Mouse (Mus musculus) CD4-positive, CD25-positive, alpha-beta regulatory T cell, adult 4 months (primary cell): ENCODE data around the gene Grtp1. TPM values are rescaled to one million over a fixed set of nuclear protein-coding genes. Genes with fewer than 3 reads are reported as not detected.

Experiments
- ATAC-seq: one replicate; pipeline ENCODE4 v1.8.0; 2017
- polyA plus RNA-seq, 2 experiments: library from polyadenylated mRNA; unstranded; fragments of 100-300 nt; shearing (Covaris generic); gene quantifications; one replicate each; pipeline ENCODE4 v1.2.1; 2017

The Grtp1 gene
- polyA plus RNA-seq, 2 experiments from 2014 or later = 2.8 to 3.2 TPM

DNA sequence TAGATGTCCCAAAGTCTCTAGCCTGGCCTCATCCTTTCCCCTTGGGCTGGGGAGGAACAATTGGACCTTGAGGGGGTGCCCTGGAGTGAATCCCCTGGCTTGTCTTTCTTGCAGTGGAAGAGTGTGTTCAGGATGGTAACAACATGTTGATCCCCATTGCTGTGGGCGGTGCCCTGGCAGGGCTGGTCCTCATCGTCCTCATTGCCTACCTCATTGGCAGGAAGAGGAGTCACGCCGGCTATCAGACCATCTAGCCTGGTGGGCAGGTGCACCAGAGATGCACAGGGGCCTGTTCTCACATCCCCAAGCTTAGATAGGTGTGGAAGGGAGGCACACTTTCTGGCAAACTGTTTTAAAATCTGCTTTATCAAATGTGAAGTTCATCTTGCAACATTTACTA is 26.1 kb downstream of the Grtp1 start:
- ATAC-seq = no peak

DNA sequence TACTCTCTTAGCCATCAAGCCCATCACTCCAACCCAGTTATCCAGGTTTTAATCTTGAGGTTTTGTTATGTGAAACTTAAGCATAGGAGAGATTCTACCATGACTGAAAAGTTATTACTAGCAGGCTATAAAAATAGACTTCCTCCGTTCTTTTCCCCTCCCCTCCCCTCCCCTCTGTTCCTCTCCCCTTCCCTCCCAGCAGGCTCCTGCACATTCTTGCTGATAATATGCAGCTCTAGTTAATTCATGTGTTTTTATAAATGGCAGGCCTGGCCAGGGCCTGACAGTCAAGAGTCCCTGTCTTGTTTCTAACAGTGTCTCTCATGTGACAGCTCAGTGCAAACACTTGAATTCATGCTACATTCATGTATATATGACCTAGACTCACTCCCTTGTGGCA is 29.9 kb downstream of the Grtp1 start:
- no peak for ATAC-seq

DNA sequence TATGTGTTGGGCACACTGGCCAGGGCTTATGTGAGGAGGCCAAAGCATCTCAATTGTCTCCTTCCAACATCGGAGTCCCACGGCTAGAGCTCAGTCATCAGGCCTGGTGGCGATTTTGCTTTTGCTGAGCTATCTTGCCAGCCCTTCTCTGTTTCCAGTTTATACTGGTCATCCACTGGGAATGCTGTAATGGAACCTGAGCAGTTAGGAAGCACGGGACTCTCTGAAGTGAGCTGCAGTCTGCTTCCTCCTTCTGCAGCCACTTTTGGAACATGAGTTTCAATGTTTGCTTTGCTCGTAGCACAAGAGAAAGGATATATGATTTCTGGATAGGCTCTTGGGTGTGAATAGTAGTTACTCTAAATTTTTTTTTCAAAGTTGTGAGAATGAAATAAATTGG is 36.1 kb downstream of the Grtp1 start:
- no peak for ATAC-seq

DNA sequence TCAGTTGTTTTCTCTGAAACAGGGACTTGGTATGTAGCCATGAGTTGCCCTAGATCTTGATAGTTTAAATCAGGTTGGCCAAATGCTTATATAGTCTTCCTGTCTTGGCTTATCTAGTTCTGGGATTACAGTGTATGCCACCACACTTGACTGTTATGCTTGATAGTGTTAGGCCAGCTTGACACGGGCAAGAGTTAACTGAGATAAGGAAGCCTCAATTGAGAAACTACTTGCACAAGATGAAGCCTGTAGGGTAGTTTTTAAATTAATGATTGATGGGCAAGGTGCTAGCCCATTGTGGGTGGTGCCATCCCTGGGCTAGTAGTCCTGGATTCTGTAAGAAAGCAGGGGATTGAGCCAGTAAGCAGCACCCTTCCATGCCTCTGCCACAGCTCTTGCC is 36.9 kb downstream of the Grtp1 start:
- ATAC-seq = no peak

DNA sequence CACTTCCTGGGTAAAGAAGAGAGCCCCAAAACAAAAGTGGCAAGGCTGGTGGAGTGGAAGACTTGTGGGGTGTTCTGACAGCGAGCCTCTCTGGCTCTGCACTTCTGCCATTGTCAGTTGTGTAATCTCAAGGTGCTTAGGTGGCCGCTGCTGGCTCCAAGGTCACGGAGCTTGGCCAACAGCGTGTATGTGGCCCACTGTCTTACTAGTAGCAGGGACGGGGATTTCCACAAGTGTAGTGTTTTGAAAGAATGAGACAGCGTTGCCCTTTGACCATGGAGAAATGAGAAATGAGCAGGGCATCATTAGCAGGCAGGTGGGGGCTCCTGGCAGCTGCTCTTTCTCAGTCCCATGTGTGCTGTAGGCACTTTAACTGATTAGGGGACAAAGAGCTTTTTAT is 38.3 kb downstream of the Grtp1 start:
- ATAC-seq = no peak

DNA sequence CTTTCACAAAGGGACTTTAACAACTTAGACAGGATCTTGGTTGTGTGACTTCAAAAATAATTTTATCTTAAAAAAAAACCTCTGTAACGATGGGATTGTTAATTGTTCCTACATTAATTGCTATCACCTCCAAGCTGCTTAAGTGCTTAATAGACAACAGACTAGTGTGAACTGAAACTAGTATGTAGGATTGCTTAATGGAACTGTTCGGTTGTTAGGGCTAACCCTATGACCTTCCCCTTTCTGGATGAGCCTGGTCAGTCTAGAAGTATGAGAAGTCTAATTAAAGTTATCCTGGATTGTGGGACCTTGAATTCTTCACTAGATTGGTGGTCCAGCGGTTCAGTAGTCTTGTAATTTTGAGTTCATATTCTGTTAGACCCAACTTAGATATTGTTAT is 39.7 kb downstream of the Grtp1 start:
- ATAC-seq = no peak

GRCm38 (mm10) chr8:13159377-13159881 is 41.0 kb downstream of the Grtp1 start:
- ATAC-seq = peak; percentile 48

- ATAC-seq = peak; percentile 90
These were observed 41.6 kb downstream of the Grtp1 start, which contains the start of gene Lamp1 for GRCm38 (mm10) chr8:13158718-13159376. Gene Lamp1 (plus strand): TSS chr8:13159161.

DNA sequence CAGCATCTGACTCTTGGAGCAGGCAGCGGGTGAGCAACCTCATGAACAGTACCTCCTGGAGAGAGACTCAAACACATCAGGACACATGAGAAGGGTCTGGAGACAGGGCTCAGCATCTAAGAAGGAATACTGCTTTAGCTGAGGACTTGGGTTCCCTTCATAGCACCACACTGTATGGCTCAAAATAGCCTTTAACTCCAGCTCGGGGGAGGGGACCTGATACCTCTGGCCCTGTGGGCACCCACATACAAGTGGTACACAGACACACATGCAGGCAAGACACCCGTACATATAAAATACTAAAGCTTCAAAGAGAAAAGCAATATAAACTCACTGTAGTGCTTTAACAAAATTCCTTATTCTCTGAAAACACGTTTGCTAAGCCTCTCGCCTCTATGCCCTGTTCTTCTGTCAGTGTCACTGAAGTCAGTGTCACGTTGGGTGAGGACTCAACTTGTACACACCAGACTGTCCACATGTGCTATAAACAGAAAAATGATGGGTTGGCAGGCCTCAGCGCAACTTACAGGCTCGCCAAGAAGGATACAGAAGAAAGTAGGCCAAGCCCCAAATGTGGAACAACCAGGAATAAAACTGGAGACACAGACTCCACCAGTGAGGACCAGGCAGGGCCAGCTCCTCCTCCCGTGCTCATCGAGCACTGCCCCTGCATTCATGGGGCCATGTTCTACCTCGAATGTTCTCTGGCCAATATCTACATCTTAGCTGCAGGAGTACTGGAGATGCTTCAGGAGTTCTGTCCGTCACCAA is 43.9 kb downstream of the Grtp1 start:
- no peak for ATAC-seq

DNA sequence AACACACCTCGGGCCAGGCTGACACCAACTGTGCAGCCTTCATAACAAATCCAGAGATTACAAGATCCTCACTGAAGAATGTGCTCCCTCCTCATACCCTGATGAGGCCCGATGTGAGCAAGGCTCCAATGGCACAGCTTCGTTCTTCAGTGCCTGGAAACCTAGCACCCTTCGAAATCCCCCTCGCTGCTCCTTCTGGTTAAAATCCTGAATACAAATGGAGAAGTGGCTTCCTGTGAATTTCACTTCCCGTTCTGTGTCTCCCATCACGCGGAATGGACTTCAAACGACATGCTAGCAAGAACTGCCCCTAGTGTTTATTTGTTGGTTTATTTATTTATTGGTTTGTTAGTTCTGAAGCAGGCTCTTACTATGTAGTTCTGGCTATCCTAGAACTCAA is 45.1 kb downstream of the Grtp1 start:
- no peak for ATAC-seq

- ATAC-seq = no peak
These were observed 46.3 kb downstream of the Grtp1 start for GRCm38 (mm10) chr8:13154099-13154498.

DNA sequence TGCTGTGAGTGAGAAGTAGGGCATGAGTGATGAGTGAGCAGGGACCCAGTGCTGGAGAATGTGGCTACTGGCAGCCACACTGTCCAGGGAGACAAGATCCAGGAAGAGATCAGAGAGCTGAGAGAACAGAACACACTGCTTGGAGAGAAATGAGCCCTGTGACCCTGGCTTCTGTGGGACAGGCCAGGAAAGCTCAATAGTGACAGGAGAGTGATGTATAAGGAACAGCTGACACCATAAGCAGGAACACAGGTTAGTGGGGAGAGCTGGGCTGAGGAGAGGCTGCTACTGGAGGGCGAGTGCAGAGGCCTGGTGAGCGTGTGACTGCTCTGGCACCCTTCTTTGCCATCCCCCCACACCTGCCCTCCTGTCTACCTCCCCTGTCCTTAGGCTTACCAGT is 49.5 kb downstream of the Grtp1 start:
- no peak for ATAC-seq

DNA sequence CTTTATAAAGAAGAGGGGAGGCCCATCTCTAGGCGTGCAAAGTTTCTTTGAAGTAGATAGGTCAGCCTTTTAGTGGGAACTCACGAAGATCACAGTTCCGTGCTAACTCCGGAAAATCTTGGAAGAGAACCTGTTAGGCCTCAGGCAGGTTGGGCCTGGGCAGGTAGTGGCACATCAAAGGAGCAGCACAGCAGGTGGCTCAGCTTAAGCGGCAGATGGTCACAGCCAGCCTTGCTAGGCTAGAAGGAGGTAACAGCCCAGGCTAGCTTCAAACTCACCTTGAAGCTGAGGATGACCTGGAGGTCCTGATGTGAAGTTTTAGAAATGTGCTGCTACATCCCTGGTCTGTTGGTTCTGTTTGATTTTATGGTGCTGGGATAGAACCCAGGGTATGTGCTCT is 50.6 kb downstream of the Grtp1 start:
- ATAC-seq = no peak

DNA sequence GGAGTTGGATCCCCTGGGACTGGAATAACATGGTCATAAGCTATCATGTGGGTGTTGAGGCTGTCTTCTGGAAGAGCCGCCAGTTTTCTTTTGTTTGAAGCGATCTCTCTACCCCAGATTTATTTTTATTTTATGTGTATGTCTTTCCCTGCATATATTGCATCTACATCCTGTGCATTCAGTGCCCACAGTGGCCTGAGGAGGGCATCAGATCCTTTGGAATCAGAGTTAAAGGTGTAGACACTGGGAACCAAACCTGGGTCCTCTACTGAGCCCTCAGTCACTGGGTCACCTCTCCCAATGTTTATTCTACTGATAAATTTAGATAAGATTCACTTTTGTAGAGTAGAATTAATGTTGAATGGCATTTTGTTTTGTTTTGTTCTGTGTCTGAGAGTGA is 51.1 kb downstream of the Grtp1 start:
- ATAC-seq = no peak

DNA sequence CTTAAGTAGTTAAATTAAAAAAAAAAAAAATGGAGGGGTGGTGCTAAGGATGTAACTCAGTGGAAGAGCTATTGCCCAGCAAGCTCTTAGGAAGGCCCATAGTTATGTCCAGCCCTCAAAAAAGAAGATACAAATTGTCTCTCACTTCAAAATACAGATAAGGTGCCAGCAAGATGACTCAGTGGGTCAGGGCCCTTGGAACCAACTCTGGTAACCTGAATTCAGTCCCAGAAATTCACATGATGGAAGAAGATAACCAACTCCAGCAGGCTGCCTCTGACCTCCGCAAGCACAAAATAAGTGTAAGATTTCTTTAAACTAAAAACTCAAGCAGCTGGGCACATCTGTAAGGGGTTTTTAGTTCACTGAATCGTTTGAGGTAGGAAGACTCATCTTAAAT is 51.9 kb downstream of the Grtp1 start:
- no peak for ATAC-seq

- no peak for ATAC-seq
These were observed 58.7 kb downstream of the Grtp1 start for GRCm38 (mm10) chr8:13141681-13142080.

DNA sequence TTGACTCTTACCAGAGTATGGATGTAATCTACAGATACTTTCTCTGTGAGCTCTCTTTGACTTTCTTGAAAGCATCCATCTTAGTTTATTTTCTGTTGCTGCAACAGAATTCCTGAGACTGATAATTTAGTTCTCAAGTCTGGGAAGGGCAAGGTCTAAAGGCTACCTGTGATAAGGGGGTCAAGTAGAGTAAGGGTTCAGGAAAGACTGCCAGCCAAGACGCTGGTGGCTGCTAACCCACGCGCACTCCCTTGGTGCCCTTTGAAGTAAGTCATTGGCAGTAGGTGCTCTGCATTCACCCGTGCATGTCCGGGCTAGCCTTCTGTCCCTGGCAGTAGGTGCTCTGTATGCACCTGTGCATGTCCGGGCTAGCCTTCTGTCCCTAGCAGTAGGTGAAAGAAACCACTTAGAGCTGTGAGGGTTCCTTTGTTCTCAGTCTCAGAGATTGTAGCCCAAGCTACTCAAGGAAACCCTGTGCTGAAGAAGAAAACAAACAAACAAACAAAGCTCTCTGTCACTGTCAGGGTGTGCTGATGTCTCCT is 60.7 kb downstream of the Grtp1 start:
- ATAC-seq = no peak

DNA sequence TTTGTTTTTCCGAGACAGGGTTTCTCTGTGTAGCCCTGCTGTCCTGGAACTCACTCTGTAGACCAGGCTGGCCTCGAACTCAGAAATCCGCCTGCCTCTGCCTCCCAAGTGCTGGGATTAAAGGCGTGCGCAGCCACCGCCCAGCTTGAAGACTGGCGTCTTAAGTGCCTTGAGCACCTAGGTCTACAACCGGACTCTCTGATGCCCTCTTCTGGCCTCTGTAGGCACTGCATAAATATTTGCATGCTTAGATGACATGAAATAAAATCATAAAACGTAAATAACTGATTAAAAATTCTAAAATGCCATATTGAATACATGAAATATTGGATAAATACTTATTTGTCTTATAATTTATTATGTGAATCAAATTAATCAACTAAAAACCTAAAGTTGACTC is 68.2 kb downstream of the Grtp1 start:
- peak; percentile 66 for ATAC-seq

DNA sequence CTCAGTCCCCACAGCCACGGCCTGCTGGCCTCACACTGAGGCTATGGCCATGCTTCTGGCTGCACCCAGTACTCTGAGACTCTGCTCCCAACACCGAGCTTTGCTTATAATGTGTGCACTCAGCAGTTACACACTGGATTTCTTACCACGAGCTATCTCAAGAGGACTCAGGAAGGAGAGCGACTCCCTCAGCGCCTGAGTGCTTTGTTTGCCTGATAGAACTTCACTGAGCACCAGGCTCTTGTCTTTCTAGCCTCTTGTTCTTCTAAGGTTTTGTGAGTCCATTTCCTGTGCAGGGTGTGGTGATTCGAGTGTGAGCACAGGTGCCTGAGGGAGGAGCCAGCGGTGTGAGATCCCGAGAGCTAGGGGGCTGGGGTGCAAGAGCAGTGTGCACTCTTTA is 75.5 kb downstream of the Grtp1 start:
- no peak for ATAC-seq

GRCm38 (mm10) chr8:13122887-13123421 is 77.5 kb downstream of the Grtp1 start:
- ATAC-seq = no peak
